In the genomic region with DNA sequence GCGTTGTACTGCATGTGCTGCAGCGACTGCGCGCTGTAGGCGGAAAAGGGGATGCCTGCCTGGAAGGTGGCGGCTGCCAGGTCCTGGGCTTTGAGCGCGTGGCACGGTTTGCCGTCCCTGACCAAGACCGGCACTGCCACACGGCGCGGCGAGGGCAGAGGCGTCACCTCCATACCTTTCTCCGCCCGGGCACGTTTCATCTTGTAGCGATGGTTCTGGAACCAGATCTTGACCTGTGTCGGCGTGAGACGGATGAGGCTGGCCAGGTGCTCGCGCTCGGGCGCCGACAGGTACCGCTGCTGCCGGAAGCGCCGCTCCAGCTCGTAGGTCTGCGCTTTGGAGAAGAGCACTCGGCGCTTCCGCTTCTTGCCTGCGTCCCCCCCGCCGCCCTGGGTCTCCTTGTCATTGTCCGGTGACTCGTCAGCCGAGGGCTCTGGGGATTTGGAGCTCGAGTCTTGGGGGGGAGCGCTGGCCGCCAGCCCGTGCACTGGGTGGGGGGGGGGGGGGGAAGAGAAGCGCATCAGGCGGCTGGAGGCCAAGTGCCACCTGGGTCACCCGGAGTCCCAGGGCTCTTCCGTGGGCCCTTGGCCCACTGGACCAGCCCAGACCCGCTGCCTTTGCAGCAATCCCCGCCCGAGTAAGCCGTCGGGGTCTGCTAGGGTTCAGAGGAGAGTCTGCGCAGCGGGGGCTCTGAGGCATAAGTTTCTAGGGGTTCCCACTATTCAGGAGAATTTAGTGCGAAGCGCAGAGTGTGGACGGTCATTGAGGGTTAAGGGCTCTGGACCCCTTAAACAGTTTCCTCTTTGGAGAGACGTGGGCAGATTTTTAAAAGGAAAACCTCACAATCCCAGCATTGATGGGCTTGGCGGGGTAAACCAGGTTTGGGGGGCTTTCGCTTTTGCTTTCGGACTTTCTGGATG, we compare ENCODE assay signal across 9 mouse cellular contexts. TPM values are rescaled to one million over a fixed set of nuclear protein-coding genes. Genes with fewer than 3 reads are reported as not detected.
DNase-seq lines count a peak whose midpoint lies in the region; ATAC-seq and TF ChIP-seq lines count a peak whose summit lies in the region.
"Had no signal": no experiment of that assay in that cellular context is flagged by ENCODE, and none has a peak within 500 bp of the region (broad histone marks: within the 10 kb centered on the region; RNA-seq: fewer than 3 reads in every experiment).

No protein-coding gene starts in this region.

- TF ChIP-seq POLR2A in bone marrow macrophage, adult 2 months (IDR thresholded peaks at IDR 0.05; ENCODE audit: borderline replicate concordance, low read depth, low read length): no peak

- ATAC-seq in heart, embryonic 13.5 days (ENCODE audit: extremely low read depth, insufficient number of reproducible peaks, low FRiP score, low TSS enrichment): no peak
- ATAC-seq in hindbrain, embryonic 13.5 days (ENCODE audit: low FRiP score): no peak
- ATAC-seq in midbrain, embryonic 13.5 days: no peak

- H3K4me3 ChIP-seq in heart, embryonic 13.5 days: peak overlapping the region; percentile 37
- peak overlapping the region; percentile 54 for H3K4me3 ChIP-seq in bone marrow macrophage, adult 2 months (ENCODE audit: insufficient read depth, low read length)
- peak overlapping the region; percentile 28 for H3K4me3 ChIP-seq in hindbrain, embryonic 13.5 days
- peak overlapping the region; percentile 38 for H3K4me3 ChIP-seq in midbrain, embryonic 13.5 days (replicated peaks)

- TF ChIP-seq CTCF in bone marrow macrophage, adult 2 months (IDR thresholded peaks at IDR 0.05; ENCODE audit: low read depth, low read length): no peak

- no peaks in the 10 kb centered on the region for H3K9me3 ChIP-seq in heart, embryonic 13.5 days
- no peaks in the 10 kb centered on the region for H3K9me3 ChIP-seq in hindbrain, embryonic 13.5 days
- no peaks in the 10 kb centered on the region for H3K9me3 ChIP-seq in midbrain, embryonic 13.5 days

- no peak overlapping the region for H3K27ac ChIP-seq in heart, embryonic 13.5 days (replicated peaks)
- no peak overlapping the region for H3K27ac ChIP-seq in bone marrow macrophage, adult 2 months (ENCODE audit: insufficient read depth, low read depth, low read length)
- 0 out of 2 replicates have a peak overlapping the region, but pooled peaks have one; percentile 1 for H3K27ac ChIP-seq in hindbrain, embryonic 13.5 days
- peak overlapping the region; percentile 68 for H3K27ac ChIP-seq in midbrain, embryonic 13.5 days

- H3K4me1 ChIP-seq in heart, embryonic 13.5 days: peaks cover 28% of the 10 kb centered on the region
- 0 out of 2 replicates have a peak, but pooled peaks cover 2% of the 10 kb centered on the region for H3K4me1 ChIP-seq in bone marrow macrophage, adult 2 months (ENCODE audit: control insufficient read depth, insufficient read depth, low read length)
- peaks cover 29% of the 10 kb centered on the region for H3K4me1 ChIP-seq in hindbrain, embryonic 13.5 days (replicated peaks)
- H3K4me1 ChIP-seq in midbrain, embryonic 13.5 days (replicated peaks): peaks cover 40% of the 10 kb centered on the region

- H3K9ac ChIP-seq in heart, embryonic 13.5 days: no peak overlapping the region
- peak overlapping the region; percentile 49 for H3K9ac ChIP-seq in hindbrain, embryonic 13.5 days
- H3K9ac ChIP-seq in midbrain, embryonic 13.5 days (replicated peaks): peak overlapping the region; percentile 59

- under 1% methylated on average over 65 of the region's 65 CpGs for WGBS in heart, embryonic 13.5 days
- under 1% methylated on average over 65 of the region's 65 CpGs for WGBS in hindbrain, embryonic 13.5 days
- WGBS in midbrain, embryonic 13.5 days: under 1% methylated on average over 58 of the region's 65 CpGs

- H3K27me3 ChIP-seq in heart, embryonic 13.5 days (replicated peaks): peaks cover 97% of the 10 kb centered on the region
- H3K27me3 ChIP-seq in hindbrain, embryonic 13.5 days: peaks cover 95% of the 10 kb centered on the region
- H3K27me3 ChIP-seq in midbrain, embryonic 13.5 days: peaks cover 96% of the 10 kb centered on the region

- peak overlapping the region; percentile 62 for H3K4me2 ChIP-seq in heart, embryonic 13.5 days
- H3K4me2 ChIP-seq in hindbrain, embryonic 13.5 days: peak overlapping the region; percentile 27
- H3K4me2 ChIP-seq in midbrain, embryonic 13.5 days (replicated peaks): peak overlapping the region; percentile 48

- intact Hi-C loops in heart, postnatal 25 days (cut with DNase I): loop anchor here (10.0 kb wide), 1 partner anchor 350 kb away; no protein-coding TSS in a partner anchor

- H3K36me3 ChIP-seq in heart, embryonic 13.5 days: no peaks in the 10 kb centered on the region
- no peaks in the 10 kb centered on the region for H3K36me3 ChIP-seq in hindbrain, embryonic 13.5 days
- no peaks in the 10 kb centered on the region for H3K36me3 ChIP-seq in midbrain, embryonic 13.5 days

- DNase-seq in heart, postnatal 25 days (ENCODE audit: low spot score): no peak
- DNase-seq in gastrocnemius, postnatal 10 days: no peak
- no peak for DNase-seq in ovary, postnatal 36 days (ENCODE audit: low spot score)
- no peak for DNase-seq in adrenal gland, adult 2 months

RNA-seq across cellular contexts. Expression of gene Nkx2-2, which starts 9.7 kb away (rescaled TPM):
- 0.33 TPM in 1 of 2 replicates, not detected in the other for polyA plus RNA-seq in heart, embryonic 13.5 days (2015; fragmentation: Nextera tagmentation; extraction: Ambion mirVana)
- not detected for total RNA-seq in heart, postnatal 25 days (2021)
- polyA plus RNA-seq in bone marrow macrophage, adult 2 months (2012; ENCODE audit: insufficient read depth, insufficient read length, missing spikeins): not detected in 2 replicates
- polyA plus RNA-seq in hindbrain, embryonic 13.5 days (2015; fragmentation: Nextera tagmentation; extraction: Ambion mirVana): 1.4 and 2.6 TPM in 2 replicates
- polyA plus RNA-seq in midbrain, embryonic 13.5 days (2015; fragmentation: Nextera tagmentation; extraction: Ambion mirVana): 8.7 and 10.5 TPM in 2 replicates
- under 1 TPM; 0.16 to 0.21 TPM for total RNA-seq in gastrocnemius, postnatal 10 days (2021)
- not detected for total RNA-seq in adrenal gland, adult 2 months (2021)
- polyA plus RNA-seq in adrenal gland, adult 2 months (2012; rRNA removed): not detected in 2 replicates
- total RNA-seq: CH12.LX had no signal

Comparison
In these comparisons a context has a peak if more than half of its experiments do, and no peak if none do; other contexts are left out.
1. H3K27ac ChIP-seq: peak in hindbrain, embryonic 13.5 days (single experiment) and midbrain, embryonic 13.5 days (single experiment); none in heart, embryonic 13.5 days (single experiment) and bone marrow macrophage, adult 2 months (single experiment).
2. Peak in every context shown above with its lines, with median percentiles within 50 percentile points of each other: H3K4me2 ChIP-seq and H3K4me3 ChIP-seq.